Mouse (Mus musculus) heart, embryonic 14.5 days (tissue): ENCODE results near the gene Tex21. TPM values are rescaled to one million over a fixed set of nuclear protein-coding genes. Genes with fewer than 3 reads are reported as not detected.

Experiments
- ATAC-seq: fragments of 200-750 bp; cut with Nextera tagmentation; 2 replicates; pipeline ENCODE4 v1.8.0; 2017; ENCODE audit warnings: low read depth, moderate TSS enrichment; ENCODE audit not compliant: insufficient number of reproducible peaks, insufficient read depth, low FRiP score
- H3K27ac ChIP-seq, 2 experiments: fragments of 200-500 bp in 1 of 2; fragments of 300-500 bp in 1 of 2; sonication (generic) in 1 of 2; replicated peaks in 1 of 2; 2 replicates each; pipeline ENCODE4 v1.5.1; 2012 to 2014; ENCODE audit warnings: low read depth in 2 of 2, low read length in 2 of 2, control low read depth in 1 of 2, mild to moderate bottlenecking in 1 of 2, mixed read lengths in 1 of 2; ENCODE audit not compliant: control insufficient read depth in 1 of 2, insufficient read depth in 1 of 2
- H3K27me3 ChIP-seq: fragments of 300-500 bp; sonication (generic); 2 replicates; pipeline ENCODE4 v1.6.1; 2014; ENCODE audit warnings: mild to moderate bottlenecking, low read length, control low read depth; ENCODE audit not compliant: control insufficient read depth, insufficient read depth
- H3K36me3 ChIP-seq: fragments of 300-500 bp; sonication (generic); 2 replicates; pipeline ENCODE4 v1.6.1; 2014; ENCODE audit warnings: mild to moderate bottlenecking, control low read depth, low read length, mixed read lengths; ENCODE audit not compliant: control insufficient read depth, insufficient read depth
- H3K4me1 ChIP-seq, 2 experiments: fragments of 200-500 bp in 1 of 2; fragments of 300-500 bp in 1 of 2; sonication (generic) in 1 of 2; 2 replicates each; pipeline ENCODE4 v1.6.1; 2012 to 2014; ENCODE audit warnings: low read length in 2 of 2, control low read depth in 1 of 2, mixed read lengths in 1 of 2; ENCODE audit not compliant: control insufficient read depth in 2 of 2, insufficient read depth in 2 of 2
- H3K4me2 ChIP-seq: fragments of 300-500 bp; sonication (generic); 2 replicates; pipeline ENCODE4 v1.6.1; 2014; ENCODE audit warnings: mild to moderate bottlenecking, low read length
- H3K4me3 ChIP-seq, 2 experiments: fragments of 200-500 bp in 1 of 2; fragments of 300-500 bp in 1 of 2; sonication (generic) in 1 of 2; 2 replicates each; pipeline ENCODE4 v1.5.1; 2012 to 2014; ENCODE audit warnings: low read length in 2 of 2, mild to moderate bottlenecking in 2 of 2, control low read depth in 1 of 2, low read depth in 1 of 2, moderate library complexity in 1 of 2; ENCODE audit not compliant: control insufficient read depth in 1 of 2, insufficient read depth in 1 of 2
- H3K9ac ChIP-seq: fragments of 300-500 bp; sonication (generic); 2 replicates; pipeline ENCODE4 v1.6.1; 2014; ENCODE audit warnings: mild to moderate bottlenecking, low read length
- H3K9me3 ChIP-seq: fragments of 300-500 bp; sonication (generic); 2 replicates; pipeline ENCODE4 v1.6.1; 2016; ENCODE audit warnings: low read length, control low read depth; ENCODE audit not compliant: control insufficient read depth
- WGBS: fragments of 180-500 bp; shearing (Covaris S2); extraction: QIAGEN DNeasy Blood & Tissue Kit; methylation state at CpG from one replicate; pipeline ENCODE4 v1.1.7; 2014; 5-methylcytosine and 5-hydroxymethylcytosine counted together
- polyA plus RNA-seq: library from polyadenylated mRNA; unstranded; fragments of >200 nt; fragmentation: Nextera tagmentation; extraction: Ambion mirVana; gene quantifications from 2 replicates; pipeline ENCODE4 v1.2.1, GENCODE M21; 2014

The Tex21 gene
- polyA plus RNA-seq, 1 experiment from 2014 or later, result 0.22 TPM

DNA sequence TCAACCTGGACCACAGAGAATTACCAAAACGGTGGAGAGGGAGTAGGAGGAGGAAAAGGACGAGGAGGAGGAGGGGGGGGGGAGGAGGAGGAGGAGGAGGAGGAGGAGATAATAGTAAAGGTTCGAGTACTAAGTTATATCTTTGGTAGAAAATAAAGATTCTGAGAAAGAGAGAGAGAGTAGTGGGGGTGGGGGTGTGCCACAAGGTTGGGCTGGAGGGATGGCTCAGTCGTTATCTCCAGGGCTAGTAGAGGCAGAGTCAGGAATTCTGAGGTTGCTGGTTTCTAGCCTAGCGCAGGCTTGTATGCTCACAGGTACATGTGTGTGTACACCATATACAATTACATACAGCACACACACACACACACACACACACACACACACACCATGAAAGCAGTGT lies 4.7 kb downstream of the Tex21 start:
- WGBS, result 53% methylated on average over 5 of the region's 5 CpGs
- Histone ChIP-seq H3K9ac (no peak overlapping the region), H3K9me3 (no peaks in the 10 kb centered on the region), H3K27ac (no peak overlapping the region), H3K4me2 (no peak overlapping the region), H3K36me3 (no peaks in the 10 kb centered on the region), H3K27me3 (no peaks in the 10 kb centered on the region), H3K4me1 (peaks cover 0 to 2% of the 10 kb centered on the region in 2 experiments; a peak in 1 of 4 replicates), H3K4me3 (no peak overlapping the region)
- no peak for ATAC-seq

DNA sequence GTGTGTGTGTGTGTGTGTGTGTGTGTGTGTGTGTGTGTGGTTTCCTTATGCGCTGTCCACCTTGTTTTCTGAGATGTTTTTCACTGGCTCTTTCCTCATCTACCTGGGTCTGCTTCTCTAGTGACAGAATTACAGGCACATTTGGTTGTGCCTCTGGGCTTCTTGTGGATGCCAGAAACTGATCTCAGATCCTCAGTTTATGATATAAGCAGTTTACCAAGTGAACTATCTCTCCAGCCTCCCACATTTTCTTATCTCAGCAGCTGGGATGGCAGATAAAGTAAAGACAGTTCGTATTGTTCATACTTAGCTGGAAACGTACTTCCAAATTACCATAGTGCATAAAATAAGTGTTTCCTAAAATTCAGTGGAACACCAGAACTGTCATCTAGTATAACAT lies 5.5 kb downstream of the Tex21 start:
- no peaks in the 10 kb centered on the region for H3K36me3 ChIP-seq
- H3K4me2 ChIP-seq, result no peak overlapping the region
- H3K9me3 ChIP-seq, result no peaks in the 10 kb centered on the region
- H3K27me3 ChIP-seq, result no peaks in the 10 kb centered on the region
- H3K4me3 ChIP-seq, result no peak overlapping the region
- WGBS, result 64% methylated on average over 3 of the region's 3 CpGs
- no peak for ATAC-seq
- H3K27ac ChIP-seq, result no peak overlapping the region
- peaks cover 0 to 2% of the 10 kb centered on the region in 2 experiments; a peak in 1 of 4 replicates for H3K4me1 ChIP-seq
- no peak overlapping the region for H3K9ac ChIP-seq

DNA sequence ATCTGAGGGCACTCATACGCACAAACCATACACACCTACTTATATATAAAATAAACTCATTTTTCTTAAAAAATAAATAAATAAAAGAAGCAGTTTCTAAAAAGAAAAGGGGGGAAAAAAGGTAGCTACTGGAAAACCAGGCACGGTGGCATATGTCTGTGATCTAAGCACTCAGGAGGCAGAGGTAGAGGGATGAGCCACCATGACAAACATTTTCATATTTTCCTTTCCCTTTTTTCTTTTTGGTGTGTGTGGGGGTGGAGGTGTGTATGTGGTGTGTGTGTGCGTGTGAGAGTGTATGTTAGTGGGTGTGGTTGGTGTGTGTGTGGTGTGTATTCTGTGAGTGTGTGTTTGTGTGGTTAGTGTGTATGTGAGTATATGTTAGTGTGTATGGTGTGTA lies 5.9 kb downstream of the Tex21 start:
- H3K9ac ChIP-seq, result no peak overlapping the region
- WGBS, result 89% methylated on average over 3 of the region's 3 CpGs
- H3K4me1 ChIP-seq, result peaks cover 0 to 2% of the 10 kb centered on the region in 2 experiments; a peak in 1 of 4 replicates
- no peaks in the 10 kb centered on the region for H3K9me3 ChIP-seq
- no peaks in the 10 kb centered on the region for H3K36me3 ChIP-seq
- ATAC-seq, result no peak
- H3K27ac ChIP-seq, result no peak overlapping the region
- H3K27me3 ChIP-seq, result no peaks in the 10 kb centered on the region
- H3K4me2 ChIP-seq, result no peak overlapping the region
- H3K4me3 ChIP-seq, result no peak overlapping the region

DNA sequence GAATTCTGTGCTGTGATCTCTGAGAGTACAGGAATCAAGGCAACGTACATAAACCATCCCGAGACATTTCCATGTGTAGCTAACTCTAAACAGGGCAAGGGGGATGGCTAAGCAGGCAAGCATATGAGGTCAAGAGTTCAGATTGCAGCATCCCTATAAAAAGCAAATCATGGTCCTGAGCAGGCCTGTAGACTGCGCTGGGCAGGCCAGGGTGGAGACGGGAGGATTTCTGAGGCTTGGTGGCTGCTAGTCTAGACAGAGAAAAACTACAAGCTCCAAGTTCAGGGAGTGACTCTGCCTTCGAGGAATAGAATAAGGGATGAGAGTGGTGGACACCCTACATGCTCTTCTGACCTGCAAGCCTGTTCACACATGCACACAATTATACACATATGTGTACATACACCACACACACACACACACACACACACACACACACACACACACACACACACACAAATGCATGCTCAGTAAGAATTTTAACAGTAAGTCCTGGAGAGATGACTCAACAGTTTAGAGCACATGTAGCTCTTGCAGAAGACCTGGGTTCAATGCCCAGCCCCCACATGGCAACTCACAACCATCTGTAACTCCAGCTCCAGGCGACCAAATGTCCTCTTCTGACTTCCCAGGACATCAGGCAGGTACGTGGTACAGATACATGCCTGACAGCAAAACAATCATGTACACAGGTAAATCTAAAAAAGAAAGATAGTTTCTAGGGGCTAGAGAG lies 6.5 kb downstream of the Tex21 start:
- Histone ChIP-seq H3K4me1 (peaks cover 0 to 2% of the 10 kb centered on the region in 2 experiments; a peak in 1 of 4 replicates), H3K27ac (no peak overlapping the region), H3K4me2 (no peak overlapping the region), H3K36me3 (no peaks in the 10 kb centered on the region), H3K9me3 (no peaks in the 10 kb centered on the region), H3K27me3 (no peaks in the 10 kb centered on the region), H3K9ac (no peak overlapping the region), H3K4me3 (no peak overlapping the region)
- 55% methylated on average over 7 of the region's 7 CpGs for WGBS
- ATAC-seq, result no peak

DNA sequence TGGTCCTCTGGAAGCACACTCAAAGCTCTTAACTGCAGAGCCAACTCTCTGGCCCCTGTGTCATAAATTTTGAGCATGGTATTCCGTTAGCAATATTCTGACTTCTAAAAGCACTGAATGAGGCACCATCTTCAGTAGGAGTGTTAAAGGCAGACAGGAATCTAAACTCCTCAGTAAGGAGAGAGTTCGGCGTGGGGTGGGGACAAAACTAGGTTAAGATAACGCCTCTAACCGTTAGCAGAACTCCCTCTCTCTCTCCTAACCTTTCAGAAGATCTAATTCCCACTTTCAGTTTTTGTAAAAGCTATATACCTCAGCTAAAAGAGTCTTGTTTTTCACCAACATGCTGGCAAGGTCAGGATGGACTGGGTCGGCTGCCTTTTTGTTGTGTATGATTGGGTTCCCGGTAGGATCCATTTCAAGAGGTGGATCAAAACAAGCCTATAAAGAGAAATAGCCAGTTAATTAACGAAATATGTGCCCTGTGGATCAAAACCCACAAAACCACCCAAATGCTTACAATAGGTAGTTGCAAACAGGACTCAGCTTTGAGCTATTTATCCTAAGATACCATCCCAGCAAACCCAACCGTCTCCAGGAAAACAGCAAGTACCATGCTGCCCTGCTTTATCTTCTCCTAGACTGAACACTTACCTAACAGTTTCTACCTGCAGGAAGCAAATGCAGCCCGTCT lies 7.3 kb downstream of the Tex21 start:
- 62% methylated on average over 10 of the region's 10 CpGs for WGBS
- Histone ChIP-seq H3K4me3 (no peak overlapping the region), H3K27ac (no peak overlapping the region), H3K4me1 (peaks cover 0 to 2% of the 10 kb centered on the region in 2 experiments; a peak in 1 of 4 replicates), H3K4me2 (no peak overlapping the region), H3K27me3 (no peaks in the 10 kb centered on the region), H3K9ac (no peak overlapping the region), H3K9me3 (no peaks in the 10 kb centered on the region), H3K36me3 (no peaks in the 10 kb centered on the region)
- no peak for ATAC-seq

DNA sequence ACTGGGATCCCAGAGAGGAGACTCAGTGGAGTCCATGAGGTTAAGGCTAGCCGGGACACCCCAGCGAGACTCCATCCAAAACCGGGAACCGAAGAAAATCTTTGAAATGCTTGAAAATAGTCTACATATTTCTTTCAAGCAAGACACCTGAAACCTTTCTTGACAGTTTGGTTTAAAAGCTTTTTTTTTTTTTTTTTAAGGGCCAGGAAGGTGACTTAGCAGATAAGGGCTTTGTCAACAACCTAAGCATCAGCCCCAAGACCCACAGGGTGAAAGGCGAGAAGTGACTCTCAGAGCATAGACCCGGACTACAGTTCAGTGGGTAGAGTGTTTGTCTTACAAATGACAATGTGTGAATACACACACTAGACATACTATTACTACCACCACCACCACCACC lies 11.3 kb downstream of the Tex21 start:
- Histone ChIP-seq H3K27me3 (no peaks in the 10 kb centered on the region), H3K4me3 (no peak overlapping the region), H3K36me3 (no peaks in the 10 kb centered on the region), H3K27ac (no peak overlapping the region), H3K9me3 (no peaks in the 10 kb centered on the region), H3K4me2 (no peak overlapping the region), H3K9ac (no peak overlapping the region), H3K4me1 (peaks cover 0 to 2% of the 10 kb centered on the region in 2 experiments; a peak in 1 of 4 replicates)
- WGBS, result 80% methylated on average over 6 of the region's 6 CpGs
- ATAC-seq, result no peak

DNA sequence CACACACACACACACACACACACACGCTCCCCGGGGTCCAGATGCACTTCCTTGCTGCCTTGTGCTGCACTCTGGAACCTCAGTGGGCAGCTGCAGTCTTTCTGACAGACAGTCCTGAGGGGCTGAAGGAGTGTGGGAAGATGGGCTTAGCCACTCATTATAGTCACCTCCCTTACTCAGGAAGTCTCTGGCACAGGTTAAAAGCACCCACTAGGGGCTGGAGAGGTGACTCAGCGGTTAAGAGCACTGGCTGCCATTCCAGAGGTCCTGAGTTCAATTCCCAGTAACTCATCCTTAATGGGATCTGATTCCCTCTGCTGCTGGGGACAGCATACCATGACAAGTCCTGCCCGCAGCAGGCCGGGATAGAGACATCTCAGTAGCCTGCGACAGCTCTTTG lies 15.9 kb downstream of the Tex21 start:
- 78% methylated on average over 6 of the region's 6 CpGs for WGBS
- H3K4me2 ChIP-seq, result no peak overlapping the region

More for the DNA sequence above, 15.9 kb downstream of the Tex21 start:
- no peak overlapping the region for H3K9ac ChIP-seq
- no peak for ATAC-seq
- no peak overlapping the region for H3K4me3 ChIP-seq
- no peaks in the 10 kb centered on the region for H3K27me3 ChIP-seq
- H3K9me3 ChIP-seq, result no peaks in the 10 kb centered on the region
- H3K36me3 ChIP-seq, result no peaks in the 10 kb centered on the region
- H3K4me1 ChIP-seq, result no peaks in the 10 kb centered on the region; a peak in 1 of 4 replicates
- H3K27ac ChIP-seq, result no peak overlapping the region
